Mouse (Mus musculus) erythroblast, embryonic 14.5 days (primary cell): Measurements from ENCODE around the gene Cbs.

Source experiments
- GATA1 ChIP-seq: IDR thresholded peaks from 2 replicates; pipeline ENCODE4 v1.6.1; 2012; ENCODE audit warnings: low read length, inconsistent platforms, mixed read lengths
- TAL1 ChIP-seq: IDR thresholded peaks from 3 replicates; pipeline ENCODE4 v1.6.1; 2012; ENCODE audit warnings: low read length, inconsistent platforms, mixed read lengths

- TF ChIP-seq TAL1 (no peak), GATA1 (no peak)
Observed at GRCm38 (mm10) chr17:31662855-31663254, 25.8 kb upstream of the Cbs start.
